Mouse (Mus musculus) MEL (cell line): ENCODE data around the gene Tyrobp. TPM values are rescaled to one million over a fixed set of nuclear protein-coding genes. Genes with fewer than 3 reads are reported as not detected.

Experiments
- DNase-seq: peaks from one replicate; pipeline ENCODE4 v3.0.0; 2011; ENCODE audit warnings: low read depth, low spot score
- H3K27ac ChIP-seq: 2 replicates; pipeline ENCODE4 v1.5.1; 2012; ENCODE audit warnings: low read depth, mild to moderate bottlenecking, control low read depth, low read length, moderate library complexity; ENCODE audit not compliant: control insufficient read depth
- H3K27me3 ChIP-seq, 2 experiments: fragments of 150-350 bp in 1 of 2; sonication (generic) in 1 of 2; 2 replicates each; pipeline ENCODE4 v1.6.1; 2012; ENCODE audit warnings: low read length in 2 of 2, mild to moderate bottlenecking in 2 of 2, improper control_type of control experiment in 1 of 2, moderate library complexity in 1 of 2; ENCODE audit not compliant: insufficient read depth in 2 of 2, control insufficient read depth in 1 of 2
- H3K36me3 ChIP-seq, 2 experiments: 2 replicates each; pipeline ENCODE4 v1.6.1; 2012 to 2014; ENCODE audit warnings: low read length in 2 of 2, improper control_type of control experiment in 1 of 2, inconsistent platforms in 1 of 2, mild to moderate bottlenecking in 1 of 2; ENCODE audit not compliant: insufficient read depth in 2 of 2, control insufficient read depth in 1 of 2
- H3K4me1 ChIP-seq, 2 experiments: fragments of 150-350 bp in 1 of 2; sonication (generic) in 1 of 2; 2 replicates each; pipeline ENCODE4 v1.6.1; 2012; ENCODE audit warnings: low read length in 2 of 2, improper control_type of control experiment in 1 of 2, mild to moderate bottlenecking in 1 of 2; ENCODE audit not compliant: insufficient read depth in 2 of 2, control insufficient read depth in 1 of 2
- H3K4me3 ChIP-seq, 2 experiments: fragments of 150-350 bp in 1 of 2; sonication (generic) in 1 of 2; 2 replicates each; pipeline ENCODE4 v1.5.1; 2012; ENCODE audit warnings: low read depth in 2 of 2, low read length in 2 of 2, mild to moderate bottlenecking in 2 of 2, moderate library complexity in 2 of 2, control low read depth in 1 of 2, improper control_type of control experiment in 1 of 2; ENCODE audit not compliant: control insufficient read depth in 1 of 2, insufficient read depth in 1 of 2
- H3K79me2 ChIP-seq: 2 replicates; pipeline ENCODE4 v1.6.1; 2012; ENCODE audit warnings: mild to moderate bottlenecking, low read length, moderate library complexity; ENCODE audit not compliant: control insufficient read depth, poor library complexity, insufficient read depth
- H3K9ac ChIP-seq: 2 replicates; pipeline ENCODE4 v1.6.1; 2012; ENCODE audit warnings: low read depth, mild to moderate bottlenecking, control low read depth, low read length, moderate library complexity; ENCODE audit not compliant: control insufficient read depth, poor library complexity, severe bottlenecking
- H3K9me3 ChIP-seq: fragments of 150-350 bp; sonication (generic); replicated peaks from 2 replicates; pipeline ENCODE4 v1.6.1; 2012; ENCODE audit warnings: mild to moderate bottlenecking, low read length, improper control_type of control experiment, moderate library complexity; ENCODE audit not compliant: insufficient read depth
- BHLHE40 ChIP-seq: IDR thresholded peaks from 2 replicates; pipeline ENCODE4 v1.6.1; 2012; ENCODE audit warnings: low read depth, mild to moderate bottlenecking, inconsistent platforms, low read length, improper control_type of control experiment, borderline replicate concordance
- CHD2 ChIP-seq: IDR thresholded peaks from 2 replicates; pipeline ENCODE4 v1.6.1; 2011; ENCODE audit warnings: low read length, improper control_type of control experiment
- E2F4 ChIP-seq: IDR thresholded peaks from 2 replicates; pipeline ENCODE4 v1.6.1; 2011; ENCODE audit warnings: low read depth, low read length, improper control_type of control experiment, borderline replicate concordance
- ETS1 ChIP-seq: IDR thresholded peaks from 2 replicates; pipeline ENCODE4 v1.6.1; 2012; ENCODE audit warnings: low read depth, mild to moderate bottlenecking, inconsistent platforms, low read length, improper control_type of control experiment, moderate library complexity
- HCFC1 ChIP-seq: IDR thresholded peaks from 2 replicates; pipeline ENCODE4 v1.6.1; 2012; ENCODE audit warnings: low read depth, mild to moderate bottlenecking, inconsistent platforms, low read length, improper control_type of control experiment, moderate library complexity
- MAFK ChIP-seq: IDR thresholded peaks from 2 replicates; pipeline ENCODE4 v1.6.1; 2011; ENCODE audit warnings: low read depth, mild to moderate bottlenecking, low read length, improper control_type of control experiment, borderline replicate concordance
- MAX ChIP-seq: IDR thresholded peaks from 2 replicates; pipeline ENCODE4 v1.6.1; 2011; ENCODE audit warnings: low read length, improper control_type of control experiment
- MAZ ChIP-seq: IDR thresholded peaks from 2 replicates; pipeline ENCODE4 v1.6.1; 2012; ENCODE audit warnings: low read depth, mild to moderate bottlenecking, inconsistent platforms, low read length, improper control_type of control experiment
- MEF2A ChIP-seq: IDR thresholded peaks from 2 replicates; pipeline ENCODE4 v1.6.1; 2014; ENCODE audit warnings: low read depth, mild to moderate bottlenecking, inconsistent platforms, low read length, improper control_type of control experiment; ENCODE audit not compliant: poor library complexity, insufficient replicate concordance, severe bottlenecking; ENCODE audit errors: extremely low read depth
- MYB ChIP-seq: IDR thresholded peaks from 2 replicates; pipeline ENCODE4 v1.6.1; 2011; ENCODE audit warnings: mild to moderate bottlenecking, low read depth, low read length, improper control_type of control experiment
- MYC ChIP-seq: IDR thresholded peaks from 2 replicates; pipeline ENCODE4 v1.6.1; 2011; ENCODE audit warnings: low read depth, mild to moderate bottlenecking, low read length, improper control_type of control experiment, moderate library complexity
- NELFE ChIP-seq: IDR thresholded peaks from 2 replicates; pipeline ENCODE4 v1.6.1; 2011; ENCODE audit warnings: low read depth, low read length, improper control_type of control experiment
- POLR2AphosphoS2 ChIP-seq: IDR thresholded peaks from 2 replicates; pipeline ENCODE4 v1.6.1; 2011; ENCODE audit warnings: low read length, improper control_type of control experiment
- POLR2AphosphoS5 ChIP-seq: IDR thresholded peaks from 2 replicates; pipeline ENCODE4 v1.6.1; 2012; ENCODE audit warnings: low read depth, borderline replicate concordance, mild to moderate bottlenecking, inconsistent platforms, low read length, moderate library complexity, mixed read lengths
- RAD21 ChIP-seq: IDR thresholded peaks from 2 replicates; pipeline ENCODE4 v1.6.1; 2011; ENCODE audit warnings: mild to moderate bottlenecking, low read depth, low read length, improper control_type of control experiment
- SIN3A ChIP-seq: IDR thresholded peaks from 2 replicates; pipeline ENCODE4 v1.6.1; 2012; ENCODE audit warnings: low read length, improper control_type of control experiment, inconsistent platforms
- polyA plus RNA-seq, 2 experiments: library from polyadenylated mRNA; stranded (reverse) in 1 of 2; unstranded in 1 of 2; fragments of >175 nt in 1 of 2; fragments of >200 nt in 1 of 2; gene quantifications; 2 replicates each; pipeline versions ENCODE4 v1.2.1 to v1.2.4; 2012; ENCODE audit warnings: low replicate concordance in 2 of 2, low read depth in 1 of 2; ENCODE audit not compliant: insufficient read length in 2 of 2, insufficient read depth in 1 of 2, missing spikeins in 1 of 2
- total RNA-seq: library from RNA; depleted of rRNA; stranded (reverse); fragments of 300-350 nt; gene quantifications from 2 replicates; pipeline ENCODE4 v1.2.3, GENCODE M21; 2012

The Tyrobp gene
- total and polyA plus RNA-seq, 3 experiments: 2.8 to 13.6 TPM; not detected in 1

- peaks cover 21% of the 10 kb centered on the region for H3K79me2 ChIP-seq
- peaks cover 5 to 10% of the 10 kb centered on the region in 2 experiments for H3K36me3 ChIP-seq
- no peaks in the 10 kb centered on the region for H3K27me3 ChIP-seq
- DNase-seq: no peak
- peak overlapping the region in 1 of 2 experiments; percentile 75; a peak in 1 of 4 replicates for H3K4me3 ChIP-seq
- H3K4me1 ChIP-seq: peaks cover 0 to 21% of the 10 kb centered on the region in 2 experiments; a peak in 2 of 4 replicates
- no peaks in the 10 kb centered on the region for H3K9me3 ChIP-seq
- TF ChIP-seq RAD21: no peak
- TF ChIP-seq MYC: no peak
- no peak for TF ChIP-seq CHD2
- TF ChIP-seq HCFC1: no peak
- TF ChIP-seq POLR2AphosphoS5: no peak
- TF ChIP-seq MEF2A: no peak
- no peak for TF ChIP-seq ETS1
- TF ChIP-seq MAX: no peak
- no peak for TF ChIP-seq NELFE
- no peak for TF ChIP-seq BHLHE40
- no peak for TF ChIP-seq MAZ
- H3K27ac ChIP-seq: no peak overlapping the region
- H3K9ac ChIP-seq: peak overlapping the region; percentile 61; the same call in 1 of the 2 replicates
These were observed 9.6 kb downstream of the Tyrobp start for GRCm38 (mm10) chr7:30423071-30423641.

GRCm38 (mm10) chr7:30429327-30429726 is 15.8 kb downstream of the Tyrobp start:
- no peaks in the 10 kb centered on the region for H3K4me1 ChIP-seq
- no peaks in the 10 kb centered on the region for H3K27me3 ChIP-seq
- H3K4me3 ChIP-seq: no peak overlapping the region
- H3K27ac ChIP-seq: no peak overlapping the region
- no peak overlapping the region for H3K9ac ChIP-seq
- TF ChIP-seq E2F4 (no peak), NELFE (no peak), HCFC1 (no peak), MEF2A (no peak), MAFK (no peak), MYB (no peak), SIN3A (no peak), POLR2AphosphoS5 (no peak), POLR2AphosphoS2 (no peak)
- no peaks in the 10 kb centered on the region for H3K79me2 ChIP-seq
- DNase-seq: no peak
- peaks cover 0 to 5% of the 10 kb centered on the region in 2 experiments; a peak in 2 of 4 replicates for H3K36me3 ChIP-seq
- no peaks in the 10 kb centered on the region for H3K9me3 ChIP-seq
